Mouse (Mus musculus): ENCODE data around the gene Olfr658.
A peak's percentile ranks its signal among the peaks of the same experiment; 100 is the strongest.

Gene Olfr658

GRCm38 (mm10) chr7:104646841-104647482 is at the start of gene Olfr658:
Gene Olfr658, minus strand, starts transcription at chr7:104647305.
- DNase-seq: peak; percentile 4

GRCm38 (mm10) chr7:104686201-104686600 is 39.1 kb upstream of the Olfr658 start, which contains the start of gene Olfr661:
Gene Olfr661, plus strand, starts transcription at chr7:104686501.
- DNase-seq: no peak

GRCm38 (mm10) chr7:104666453-104666852 is 19.3 kb upstream of the Olfr658 start, which contains the start of gene Olfr659:
Gene Olfr659, plus strand, starts transcription at chr7:104666753.
- DNase-seq: no peak

GRCm38 (mm10) chr7:104624494-104624893 is 22.6 kb downstream of the Olfr658 start, which contains the start of gene Olfr657:
Gene Olfr657, plus strand, starts transcription at chr7:104624794.
- no peak for DNase-seq

GRCm38 (mm10) chr7:104613655-104614054 is 33.5 kb downstream of the Olfr658 start, which contains the start of gene Olfr656:
Gene Olfr656, plus strand, starts transcription at chr7:104613955.
- DNase-seq: no peak

- no peak for DNase-seq
These were observed 42.4 kb downstream of the Olfr658 start for GRCm38 (mm10) chr7:104604727-104605126.

- DNase-seq: no peak
These were observed 43.9 kb downstream of the Olfr658 start for GRCm38 (mm10) chr7:104603173-104603572.

GRCm38 (mm10) chr7:104601679-104602078 is 45.4 kb downstream of the Olfr658 start, which contains the start of gene Olfr655:
Gene Olfr655, minus strand, starts transcription at chr7:104601779.
- DNase-seq: no peak
